Mouse (Mus musculus): ENCODE measurements around the gene Riox2. TPM values are rescaled to one million over a fixed set of nuclear protein-coding genes. Genes with fewer than 3 reads are reported as not detected.

Riox2 gene
- total and polyA plus RNA-seq, 3 experiments, result 8.1 to 55.1 (median 42.9) TPM

GRCm38 (mm10) chr16:59474788-59475187, 3.2 kb downstream of the Riox2 start:
- Histone ChIP-seq H3K9me3 (replicated peaks) (no peaks in the 10 kb centered on the region), H3K4me1 (ENCODE audit: insufficient read depth, low read depth, low read length) (peaks cover 37% of the 10 kb centered on the region), H3K4me3 (ENCODE audit: low read depth, low read length) (no peak overlapping the region), H3K27me3 (ENCODE audit: insufficient read depth, low read length) (no peaks in the 10 kb centered on the region), H3K36me3 (replicated peaks) (peaks cover 57% of the 10 kb centered on the region)
- ATAC-seq (ENCODE audit: extremely low read depth, insufficient number of reproducible peaks, low FRiP score, poor library complexity, severe bottlenecking) (0 out of 2 replicates have a peak, but pooled peaks have one; percentile 2), DNase-seq (ENCODE audit: low spot score) (peak; percentile 25)
- TF ChIP-seq POLR2AphosphoS5 (IDR thresholded peaks at IDR 0.05; ENCODE audit: insufficient replicate concordance, low read depth, low read length), result no peak
- peak; percentile 63 for TF ChIP-seq CTCF (IDR thresholded peaks at IDR 0.05; ENCODE audit: low read depth, low read length)
- TF ChIP-seq GATA2 (IDR thresholded peaks at IDR 0.05; ENCODE audit: borderline replicate concordance, low read depth, low read length), result no peak
- no peak for TF ChIP-seq GATA1 (IDR thresholded peaks at IDR 0.05; ENCODE audit: borderline replicate concordance, low read length)

GRCm38 (mm10) chr16:59477955-59478354, 6.4 kb downstream of the Riox2 start:
- Histone ChIP-seq H3K4me3 (ENCODE audit: low read depth, low read length) (no peak overlapping the region), H3K36me3 (replicated peaks) (peaks cover 89% of the 10 kb centered on the region), H3K4me1 (ENCODE audit: insufficient read depth, low read depth, low read length) (peaks cover 22% of the 10 kb centered on the region), H3K27me3 (ENCODE audit: insufficient read depth, low read length) (no peaks in the 10 kb centered on the region), H3K9me3 (replicated peaks) (no peaks in the 10 kb centered on the region)
- ATAC-seq (ENCODE audit: extremely low read depth, insufficient number of reproducible peaks, low FRiP score, poor library complexity, severe bottlenecking) (peak; percentile 62), DNase-seq (ENCODE audit: low spot score) (no peak)
- no peak for TF ChIP-seq GATA1 (IDR thresholded peaks at IDR 0.05; ENCODE audit: borderline replicate concordance, low read length)
- TF ChIP-seq GATA2 (IDR thresholded peaks at IDR 0.05; ENCODE audit: borderline replicate concordance, low read depth, low read length), result no peak
- TF ChIP-seq POLR2AphosphoS5 (IDR thresholded peaks at IDR 0.05; ENCODE audit: insufficient replicate concordance, low read depth, low read length), result no peak
- TF ChIP-seq TAL1 (conservative IDR thresholded peaks at IDR 0.05; ENCODE audit: low read depth, low read length), result no peak
- TF ChIP-seq CTCF (IDR thresholded peaks at IDR 0.05; ENCODE audit: low read depth, low read length), result no peak

- H3K4me1 ChIP-seq (ENCODE audit: insufficient read depth, low read depth, low read length), result no peaks in the 10 kb centered on the region
- DNase-seq (ENCODE audit: low spot score) (no peak), ATAC-seq (ENCODE audit: extremely low read depth, insufficient number of reproducible peaks, low FRiP score, poor library complexity, severe bottlenecking) (no peak)
- TF ChIP-seq CTCF (IDR thresholded peaks at IDR 0.05; ENCODE audit: low read depth, low read length) (no peak), TAL1 (conservative IDR thresholded peaks at IDR 0.05; ENCODE audit: low read depth, low read length) (no peak), GATA2 (IDR thresholded peaks at IDR 0.05; ENCODE audit: borderline replicate concordance, low read depth, low read length) (no peak), POLR2AphosphoS5 (IDR thresholded peaks at IDR 0.05; ENCODE audit: insufficient replicate concordance, low read depth, low read length) (no peak), GATA1 (IDR thresholded peaks at IDR 0.05; ENCODE audit: borderline replicate concordance, low read length) (no peak)
- H3K27me3 ChIP-seq (ENCODE audit: insufficient read depth, low read length), result no peaks in the 10 kb centered on the region
- H3K4me3 ChIP-seq (ENCODE audit: low read depth, low read length), result no peak overlapping the region
- peaks cover 97% of the 10 kb centered on the region for H3K36me3 ChIP-seq (replicated peaks)
- H3K9me3 ChIP-seq (replicated peaks), result no peaks in the 10 kb centered on the region
These were observed 15.7 kb downstream of the Riox2 start for GRCm38 (mm10) chr16:59487239-59487638.

DNA sequence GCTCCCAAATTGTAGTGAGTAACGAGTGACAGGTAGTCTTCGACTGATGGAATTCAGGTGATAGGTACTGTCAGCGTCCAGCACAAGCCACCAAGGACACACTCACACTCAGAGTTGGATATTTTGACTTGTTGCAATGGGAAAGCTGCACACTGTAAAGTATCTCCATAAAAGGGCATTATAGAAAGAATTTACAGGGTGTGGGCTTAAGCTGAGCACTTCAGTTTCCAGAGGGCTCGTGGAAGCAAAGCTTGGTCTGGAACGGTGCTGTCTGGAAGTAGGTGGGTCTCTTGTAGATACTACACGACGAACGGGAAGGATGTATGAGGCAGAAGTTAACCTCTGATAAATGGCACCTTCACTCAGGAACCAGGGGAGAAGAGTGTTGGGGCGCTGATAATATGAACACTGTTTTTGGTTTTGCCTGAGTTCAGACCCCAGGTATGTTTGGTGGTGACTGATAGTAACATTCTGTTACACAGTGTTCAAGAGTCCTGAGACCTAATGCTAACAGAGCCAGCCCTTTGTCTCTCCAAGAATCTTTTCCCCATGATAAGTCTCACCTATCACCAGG, 16.5 kb downstream of the Riox2 start:
- no peaks in the 10 kb centered on the region for H3K4me1 ChIP-seq (ENCODE audit: insufficient read depth, low read depth, low read length)
- H3K27me3 ChIP-seq (ENCODE audit: insufficient read depth, low read length), result no peaks in the 10 kb centered on the region
- H3K9me3 ChIP-seq (replicated peaks), result no peaks in the 10 kb centered on the region
- ATAC-seq (ENCODE audit: extremely low read depth, insufficient number of reproducible peaks, low FRiP score, poor library complexity, severe bottlenecking) (no peak), DNase-seq (ENCODE audit: low spot score) (no peak)
- TF ChIP-seq GATA2 (IDR thresholded peaks at IDR 0.05; ENCODE audit: borderline replicate concordance, low read depth, low read length), result no peak
- no peak for TF ChIP-seq CTCF (IDR thresholded peaks at IDR 0.05; ENCODE audit: low read depth, low read length)
- no peak for TF ChIP-seq GATA1 (IDR thresholded peaks at IDR 0.05; ENCODE audit: borderline replicate concordance, low read length)
- no peak for TF ChIP-seq TAL1 (conservative IDR thresholded peaks at IDR 0.05; ENCODE audit: low read depth, low read length)
- no peak for TF ChIP-seq POLR2AphosphoS5 (IDR thresholded peaks at IDR 0.05; ENCODE audit: insufficient replicate concordance, low read depth, low read length)
- H3K4me3 ChIP-seq (ENCODE audit: low read depth, low read length), result no peak overlapping the region
- peaks cover 97% of the 10 kb centered on the region for H3K36me3 ChIP-seq (replicated peaks)

DNA sequence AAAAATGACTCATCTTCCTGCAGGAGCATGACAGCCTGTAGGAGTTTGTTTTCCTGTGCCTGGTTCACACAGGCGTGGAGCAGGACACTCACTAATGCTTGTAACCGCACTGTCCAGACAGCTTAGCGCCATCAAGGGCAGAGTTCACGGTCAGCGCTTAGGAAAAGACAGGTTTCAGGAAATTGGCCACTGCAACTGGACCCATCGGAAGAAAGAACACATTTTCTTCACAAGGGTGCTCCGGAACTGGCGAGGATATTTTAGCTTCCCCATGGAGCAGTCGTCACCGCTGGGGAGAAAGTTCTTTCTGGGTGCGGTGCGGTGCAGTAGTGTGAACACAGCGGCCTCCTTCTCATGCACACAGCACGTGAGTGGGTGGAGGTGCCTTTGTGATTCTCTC, 21.6 kb downstream of the Riox2 start:
- no peak overlapping the region for H3K4me3 ChIP-seq (ENCODE audit: low read depth, low read length)
- DNase-seq (ENCODE audit: low spot score), result no peak
- TF ChIP-seq GATA1 (IDR thresholded peaks at IDR 0.05; ENCODE audit: borderline replicate concordance, low read length), result no peak
- TF ChIP-seq POLR2AphosphoS5 (IDR thresholded peaks at IDR 0.05; ENCODE audit: insufficient replicate concordance, low read depth, low read length), result no peak
- TF ChIP-seq GATA2 (IDR thresholded peaks at IDR 0.05; ENCODE audit: borderline replicate concordance, low read depth, low read length), result no peak
- no peak for TF ChIP-seq CTCF (IDR thresholded peaks at IDR 0.05; ENCODE audit: low read depth, low read length)
- TF ChIP-seq TAL1 (conservative IDR thresholded peaks at IDR 0.05; ENCODE audit: low read depth, low read length), result no peak
- peaks cover 79% of the 10 kb centered on the region for H3K36me3 ChIP-seq (replicated peaks)
- H3K27me3 ChIP-seq (ENCODE audit: insufficient read depth, low read length), result no peaks in the 10 kb centered on the region
- H3K9me3 ChIP-seq (replicated peaks), result no peaks in the 10 kb centered on the region
- H3K4me1 ChIP-seq (ENCODE audit: insufficient read depth, low read depth, low read length), result no peaks in the 10 kb centered on the region
- no peak for ATAC-seq (ENCODE audit: extremely low read depth, insufficient number of reproducible peaks, low FRiP score, poor library complexity, severe bottlenecking)

DNA sequence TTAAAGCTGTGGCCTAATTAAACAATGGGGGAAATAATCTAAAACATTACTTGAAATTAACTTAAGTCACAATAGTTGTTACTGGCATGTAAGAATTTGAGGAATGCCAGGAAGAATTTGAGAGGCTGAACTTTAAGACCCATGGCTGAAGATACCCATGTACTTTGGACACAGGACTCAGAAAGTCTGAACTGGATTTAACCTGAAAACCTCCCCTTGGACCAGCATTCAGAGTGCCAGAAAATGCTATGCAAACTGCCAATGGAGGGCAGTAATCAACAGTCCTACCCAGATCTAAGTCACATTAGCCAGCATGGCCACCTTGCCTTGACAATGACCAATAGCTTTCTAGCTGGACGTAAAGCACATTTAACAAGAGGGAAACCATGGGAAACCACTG, 26.4 kb downstream of the Riox2 start:
- DNase-seq (ENCODE audit: low spot score) (no peak), ATAC-seq (ENCODE audit: extremely low read depth, insufficient number of reproducible peaks, low FRiP score, poor library complexity, severe bottlenecking) (no peak)
- no peaks in the 10 kb centered on the region for H3K4me1 ChIP-seq (ENCODE audit: insufficient read depth, low read depth, low read length)
- H3K4me3 ChIP-seq (ENCODE audit: low read depth, low read length), result no peak overlapping the region
- TF ChIP-seq GATA1 (IDR thresholded peaks at IDR 0.05; ENCODE audit: borderline replicate concordance, low read length) (no peak), TAL1 (conservative IDR thresholded peaks at IDR 0.05; ENCODE audit: low read depth, low read length) (no peak), GATA2 (IDR thresholded peaks at IDR 0.05; ENCODE audit: borderline replicate concordance, low read depth, low read length) (no peak), CTCF (IDR thresholded peaks at IDR 0.05; ENCODE audit: low read depth, low read length) (no peak), POLR2AphosphoS5 (IDR thresholded peaks at IDR 0.05; ENCODE audit: insufficient replicate concordance, low read depth, low read length) (no peak)
- no peaks in the 10 kb centered on the region; the same call in 1 of the 2 replicates for H3K27me3 ChIP-seq (ENCODE audit: insufficient read depth, low read length)
- no peaks in the 10 kb centered on the region for H3K9me3 ChIP-seq (replicated peaks)
- peaks cover 32% of the 10 kb centered on the region for H3K36me3 ChIP-seq (replicated peaks)

Measured in G1E (cell line).